Mouse (Mus musculus) forebrain, embryonic 10.5 days (tissue): ENCODE data around the gene Gsdma. TPM values are rescaled to one million over a fixed set of nuclear protein-coding genes. Genes with fewer than 3 reads are reported as not detected.

ENCODE experiments used
- DNase-seq: peaks from one replicate; pipeline ENCODE4 v3.0.0-alpha.2; 2017; ENCODE audit warnings: low spot score; ENCODE audit errors: extremely low spot score
- H3K27ac ChIP-seq: fragments of 300-500 bp; sonication (generic); 2 replicates; pipeline ENCODE4 v1.5.1; 2016; ENCODE audit warnings: mild to moderate bottlenecking
- H3K27me3 ChIP-seq: fragments of 300-500 bp; sonication (generic); 2 replicates; pipeline ENCODE4 v1.6.1; 2016; ENCODE audit warnings: mild to moderate bottlenecking; ENCODE audit not compliant: poor library complexity, severe bottlenecking
- H3K36me3 ChIP-seq: fragments of 300-500 bp; sonication (generic); replicated peaks from 2 replicates; pipeline ENCODE4 v1.6.1; 2016; ENCODE audit warnings: mild to moderate bottlenecking, moderate library complexity
- H3K4me1 ChIP-seq: fragments of 300-500 bp; sonication (generic); 2 replicates; pipeline ENCODE4 v1.6.1; 2016
- H3K4me3 ChIP-seq: fragments of 300-500 bp; sonication (generic); 2 replicates; pipeline ENCODE4 v1.5.1; 2016; ENCODE audit warnings: mild to moderate bottlenecking, moderate library complexity
- H3K9me3 ChIP-seq: fragments of 300-500 bp; sonication (generic); 2 replicates; pipeline ENCODE4 v1.6.1; 2016; ENCODE audit warnings: mild to moderate bottlenecking, moderate library complexity
- WGBS: fragments of 180-500 bp; shearing (Covaris S2); methylation state at CpG from one replicate; pipeline ENCODE4 v1.1.7; 2016; 5-methylcytosine and 5-hydroxymethylcytosine counted together
- polyA plus RNA-seq: library from polyadenylated mRNA; unstranded; fragments of >200 nt; fragmentation: Nextera tagmentation; extraction: Ambion mirVana; gene quantifications from 2 replicates; pipeline ENCODE4 v1.2.1, GENCODE M21; 2016

Gene Gsdma
- polyA plus RNA-seq, 1 experiment from 2014 or later: not detected

- WGBS: 77% methylated on average over 24 of the region's 24 CpGs
- Histone ChIP-seq H3K4me3 (no peak overlapping the region), H3K4me1 (peaks cover 15% of the 10 kb centered on the region), H3K27me3 (no peaks in the 10 kb centered on the region), H3K27ac (no peak overlapping the region), H3K36me3 (peaks cover 58% of the 10 kb centered on the region), H3K9me3 (no peaks in the 10 kb centered on the region)
- no peak for DNase-seq
Measured at GRCm38 (mm10) chr11:98721458-98722226, 57.5 kb downstream of the Gsdma start.

DNA sequence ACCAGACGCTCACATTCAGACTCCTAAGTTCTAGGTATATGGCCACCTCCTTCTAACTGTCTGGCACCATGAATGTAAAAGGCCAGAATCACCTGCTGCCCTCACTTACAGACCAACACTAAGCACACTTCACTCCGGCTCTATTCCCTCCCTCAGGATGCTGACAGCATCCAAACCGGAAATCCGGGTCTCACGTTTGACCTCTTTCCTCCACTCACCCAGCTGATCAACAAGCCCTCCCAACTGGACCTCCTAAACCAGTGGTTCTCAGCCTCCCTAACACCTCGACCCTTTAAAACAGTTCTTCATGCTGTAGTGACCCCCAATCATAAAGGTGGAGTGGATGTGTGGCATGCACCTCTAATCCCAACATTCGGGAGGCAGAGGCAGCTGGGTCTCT lies 58.9 kb downstream of the Gsdma start:
- 84% methylated on average over 7 of the region's 7 CpGs for WGBS
- H3K4me3 ChIP-seq: no peak overlapping the region
- H3K36me3 ChIP-seq: peaks cover 58% of the 10 kb centered on the region
- DNase-seq: no peak
- H3K9me3 ChIP-seq: no peaks in the 10 kb centered on the region
- H3K27me3 ChIP-seq: no peaks in the 10 kb centered on the region
- peaks cover 10% of the 10 kb centered on the region for H3K4me1 ChIP-seq
- H3K27ac ChIP-seq: no peak overlapping the region

DNA sequence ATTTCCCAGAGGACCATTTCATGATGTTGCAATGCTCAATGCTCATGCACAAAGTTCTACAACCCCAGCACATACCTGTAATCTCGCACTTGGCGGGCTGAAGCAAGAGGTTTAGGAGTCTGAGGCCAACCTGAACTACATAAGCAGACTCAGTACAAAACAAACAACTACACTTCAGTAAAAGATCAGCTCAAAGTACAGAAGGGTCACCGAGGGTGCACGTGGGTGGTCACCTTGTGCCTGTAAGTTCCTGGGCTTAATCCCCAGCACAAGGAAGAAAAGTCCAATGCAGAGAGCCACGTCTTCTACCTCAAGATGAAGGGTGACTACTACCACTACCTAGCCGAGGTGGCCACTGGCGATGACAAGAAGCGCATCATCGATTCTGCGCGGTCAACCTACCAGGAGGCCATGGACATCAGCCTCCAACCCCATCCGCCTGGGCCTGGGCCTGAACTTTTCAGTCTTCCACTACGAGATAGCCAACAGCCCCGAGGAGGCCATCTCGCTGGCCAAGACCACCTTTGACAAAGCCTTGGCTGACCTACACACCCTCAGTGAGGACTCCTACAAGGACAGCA lies 61.9 kb downstream of the Gsdma start:
- peaks cover 10% of the 10 kb centered on the region for H3K4me1 ChIP-seq
- no peak for DNase-seq
- no peak overlapping the region for H3K27ac ChIP-seq
- no peaks in the 10 kb centered on the region for H3K27me3 ChIP-seq
- H3K9me3 ChIP-seq: no peaks in the 10 kb centered on the region
- H3K36me3 ChIP-seq: peaks cover 48% of the 10 kb centered on the region
- WGBS: 93% methylated on average over 15 of the region's 15 CpGs
- H3K4me3 ChIP-seq: no peak overlapping the region

Other genes with a start within 250 kb of the Gsdma start
- gene Mien1, start 225.4 kb upstream of the Gsdma start, polyA plus RNA-seq: 91.2 and 94.3 TPM in 2 replicates
- gene Grb7, start 218.0 kb upstream of the Gsdma start, polyA plus RNA-seq: 4.1 and 5.6 TPM in 2 replicates
- 0.07 TPM in 1 of 2 replicates, not detected in the other for gene Ikzf3, start 118.3 kb upstream of the Gsdma start, polyA plus RNA-seq
- 0.26 and 0.66 TPM in 2 replicates for gene Zpbp2, start 113.3 kb upstream of the Gsdma start, polyA plus RNA-seq
- gene Ormdl3, start 77.0 kb upstream of the Gsdma start, polyA plus RNA-seq: 62.8 and 65.6 TPM in 2 replicates
- gene Lrrc3c, start 66.1 kb upstream of the Gsdma start, polyA plus RNA-seq: not detected in 2 replicates
- 1.4 and 1.5 TPM in 2 replicates for gene Gm12355, start 38.7 kb upstream of the Gsdma start, polyA plus RNA-seq
- gene Gsdma3, start 38.0 kb upstream of the Gsdma start, polyA plus RNA-seq: not detected in 2 replicates
- not detected in 2 replicates for gene Gsdma2, start 17.6 kb upstream of the Gsdma start, polyA plus RNA-seq
- gene Psmd3, start 18.2 kb downstream of the Gsdma start, polyA plus RNA-seq: 255 and 259 TPM in 2 replicates
- not detected in 2 replicates for gene Csf3, start 36.9 kb downstream of the Gsdma start, polyA plus RNA-seq
- 69.7 and 77.3 TPM in 2 replicates for gene Med24, start 65.1 kb downstream of the Gsdma start, polyA plus RNA-seq
- gene Thra, start 76.3 kb downstream of the Gsdma start, polyA plus RNA-seq: 9.5 and 10.9 TPM in 2 replicates
- gene Nr1d1, start 111.0 kb downstream of the Gsdma start, polyA plus RNA-seq: 1.5 TPM in 2 replicates
- gene Msl1, start 131.2 kb downstream of the Gsdma start, polyA plus RNA-seq: 22.9 and 24.1 TPM in 2 replicates
- 45.7 and 49.7 TPM in 2 replicates for gene Casc3, start 140.6 kb downstream of the Gsdma start, polyA plus RNA-seq
- gene Rapgefl1, start 172.4 kb downstream of the Gsdma start, polyA plus RNA-seq: 1.00 and 1.2 TPM in 2 replicates
- 4.5 and 4.7 TPM in 2 replicates for gene Wipf2, start 199.3 kb downstream of the Gsdma start, polyA plus RNA-seq
- 68.7 and 75.8 TPM in 2 replicates for gene Cdc6, start 243.4 kb downstream of the Gsdma start, polyA plus RNA-seq